Mouse (Mus musculus): ENCODE measurements around the gene Map3k10. TPM values are rescaled to one million over a fixed set of nuclear protein-coding genes. Genes with fewer than 3 reads are reported as not detected.
A peak's percentile ranks its signal among the peaks of the same experiment; 100 is the strongest.

Map3k10 gene
- polyA plus RNA-seq, 1 experiment from 2014 or later = 8.0 TPM

DNA sequence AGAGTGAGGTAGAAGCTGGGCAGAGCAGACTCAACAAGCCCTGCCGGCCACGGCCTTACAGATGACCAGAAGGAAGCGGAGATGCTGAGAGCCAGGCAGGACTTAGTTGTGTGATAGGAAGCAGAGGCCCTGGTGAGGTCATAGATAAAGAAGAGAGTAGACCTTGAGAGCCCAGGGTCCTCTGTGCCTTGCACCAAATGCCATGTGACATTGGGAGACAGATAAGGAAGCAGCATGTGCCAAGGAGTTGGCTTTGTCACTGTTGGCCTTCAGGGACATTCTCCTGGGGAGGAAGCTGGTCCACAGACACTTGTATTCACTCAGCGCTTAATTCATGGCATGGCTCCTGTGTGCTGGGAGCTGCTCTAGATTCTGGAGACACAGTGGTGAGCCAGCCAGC lies 65.1 kb downstream of the Map3k10 start:
- Histone ChIP-seq H3K27me3 (replicated peaks; ENCODE audit: control insufficient read depth, insufficient read depth, low read length) (no peaks in the 10 kb centered on the region), H3K27ac (replicated peaks; ENCODE audit: low read depth, low read length) (no peak overlapping the region), H3K9me3 (ENCODE audit: control insufficient read depth, low read length) (no peaks in the 10 kb centered on the region), H3K4me1 (ENCODE audit: control insufficient read depth, insufficient read depth, low read length) (no peaks in the 10 kb centered on the region), H3K4me2 (ENCODE audit: low read depth, low read length) (no peak overlapping the region), H3K4me3 (ENCODE audit: low read depth, low read length) (no peak overlapping the region), H3K36me3 (ENCODE audit: control insufficient read depth, insufficient read depth, low read length) (peaks cover 35% of the 10 kb centered on the region), H3K9ac (ENCODE audit: low read depth, low read length) (no peak overlapping the region)
- ATAC-seq (ENCODE audit: low read depth) = no peak
- no peak for DNase-seq (ENCODE audit: low spot score)
- WGBS = 96% methylated on average over 4 of the region's 4 CpGs

DNA sequence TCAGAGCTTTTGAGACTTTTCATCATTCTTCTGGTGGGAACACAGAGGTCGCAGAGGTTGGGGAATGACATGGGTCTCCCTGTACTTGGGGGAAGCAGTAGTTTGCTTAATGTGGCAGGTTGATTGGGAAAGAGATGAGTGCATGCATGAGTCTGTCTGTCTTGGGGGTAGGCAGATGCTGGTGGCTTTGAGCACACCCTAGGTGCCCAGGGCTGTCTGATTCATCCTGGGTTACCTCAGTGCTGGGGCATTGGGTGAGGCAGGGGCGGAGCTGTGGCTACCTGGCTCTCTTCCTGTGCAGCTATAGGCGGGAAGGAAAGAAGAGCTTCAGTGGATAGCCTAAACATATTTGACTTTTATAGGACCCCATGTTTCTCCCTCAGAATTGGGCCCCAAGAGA lies 66.3 kb downstream of the Map3k10 start:
- no peaks in the 10 kb centered on the region for H3K27me3 ChIP-seq (replicated peaks; ENCODE audit: control insufficient read depth, insufficient read depth, low read length)
- peaks cover 6% of the 10 kb centered on the region; the same call in 1 of the 2 replicates for H3K4me1 ChIP-seq (ENCODE audit: control insufficient read depth, insufficient read depth, low read length)
- H3K27ac ChIP-seq (replicated peaks; ENCODE audit: low read depth, low read length) = no peak overlapping the region
- no peak overlapping the region for H3K4me2 ChIP-seq (ENCODE audit: low read depth, low read length)
- ATAC-seq (ENCODE audit: low read depth) = no peak
- no peak overlapping the region for H3K4me3 ChIP-seq (ENCODE audit: low read depth, low read length)
- WGBS = 90% methylated on average over 3 of the region's 3 CpGs
- H3K36me3 ChIP-seq (ENCODE audit: control insufficient read depth, insufficient read depth, low read length) = peaks cover 37% of the 10 kb centered on the region
- no peak overlapping the region for H3K9ac ChIP-seq (ENCODE audit: low read depth, low read length)
- no peaks in the 10 kb centered on the region for H3K9me3 ChIP-seq (ENCODE audit: control insufficient read depth, low read length)
- DNase-seq (ENCODE audit: low spot score) = no peak

DNA sequence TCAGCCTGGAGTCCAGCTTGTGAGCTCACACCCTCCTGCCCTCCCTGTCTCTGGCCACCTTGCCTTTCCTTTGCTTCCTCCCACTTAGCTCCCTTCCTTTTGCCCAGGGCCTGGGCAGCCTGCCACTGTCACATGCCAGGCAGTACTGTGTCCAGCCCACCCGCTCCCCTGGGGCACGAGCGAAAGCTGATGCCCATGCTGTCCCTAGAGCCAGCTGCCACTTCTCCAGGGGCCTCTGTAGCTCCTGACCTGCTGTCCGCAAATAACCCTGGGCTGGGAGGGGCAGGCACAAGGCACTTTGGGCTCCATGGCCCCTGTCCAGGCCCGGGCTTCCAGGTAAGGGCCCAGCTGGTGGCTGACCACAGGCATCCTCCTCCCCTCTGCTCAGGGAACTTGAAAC lies 66.8 kb downstream of the Map3k10 start:
- Histone ChIP-seq H3K9ac (ENCODE audit: low read depth, low read length) (no peak overlapping the region), H3K4me3 (ENCODE audit: low read depth, low read length) (no peak overlapping the region), H3K27me3 (replicated peaks; ENCODE audit: control insufficient read depth, insufficient read depth, low read length) (no peaks in the 10 kb centered on the region), H3K36me3 (ENCODE audit: control insufficient read depth, insufficient read depth, low read length) (peaks cover 43% of the 10 kb centered on the region), H3K9me3 (ENCODE audit: control insufficient read depth, low read length) (no peaks in the 10 kb centered on the region), H3K4me2 (ENCODE audit: low read depth, low read length) (no peak overlapping the region), H3K27ac (replicated peaks; ENCODE audit: low read depth, low read length) (0 out of 2 replicates have a peak overlapping the region, but pooled peaks have one; percentile 11), H3K4me1 (ENCODE audit: control insufficient read depth, insufficient read depth, low read length) (peaks cover 6% of the 10 kb centered on the region; the same call in 1 of the 2 replicates)
- DNase-seq (ENCODE audit: low spot score) (no peak), ATAC-seq (ENCODE audit: low read depth) (0 out of 2 replicates have a peak, but pooled peaks have one; percentile 38)
- 51% methylated on average over 5 of the region's 5 CpGs for WGBS

DNA sequence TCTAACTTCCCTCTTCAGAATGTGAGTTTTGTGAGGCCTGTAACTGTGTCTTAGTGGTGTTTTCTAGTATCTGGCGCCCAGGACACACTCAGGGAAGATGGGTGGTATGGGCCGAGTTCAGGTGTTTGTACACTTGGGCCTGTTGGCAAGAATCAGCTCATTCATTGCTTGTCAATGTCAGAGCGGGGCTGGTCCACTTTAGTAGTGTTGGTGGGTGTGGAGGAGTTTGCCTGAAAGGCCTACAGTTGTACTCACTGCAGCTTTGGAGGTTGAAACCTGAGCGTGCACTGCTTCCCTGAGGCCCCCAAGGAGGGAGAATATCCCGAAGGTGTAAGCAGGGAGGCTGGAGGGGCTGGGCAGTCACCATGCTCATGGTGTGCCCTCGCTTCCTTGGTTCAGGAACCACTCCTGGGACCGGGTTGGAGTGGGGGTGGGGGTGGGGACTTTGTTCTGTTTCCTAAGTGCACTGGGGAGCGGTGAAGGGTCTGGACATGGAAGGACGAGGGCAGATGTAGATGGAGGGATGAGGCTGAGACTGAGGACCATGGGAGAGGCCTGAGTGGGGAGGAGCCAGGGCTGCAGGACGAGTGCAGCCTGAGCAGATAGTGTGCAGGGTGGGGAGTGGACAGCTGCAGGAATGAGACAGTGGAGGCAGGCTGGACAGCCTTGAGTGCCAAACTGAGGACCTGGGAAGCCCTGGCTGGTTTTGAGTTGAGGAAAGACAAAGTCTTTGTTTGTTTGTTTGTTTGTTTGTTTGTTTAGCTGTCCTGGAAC lies 67.7 kb downstream of the Map3k10 start:
- Histone ChIP-seq H3K4me2 (ENCODE audit: low read depth, low read length) (no peak overlapping the region), H3K9ac (ENCODE audit: low read depth, low read length) (no peak overlapping the region), H3K4me1 (ENCODE audit: control insufficient read depth, insufficient read depth, low read length) (peaks cover 12% of the 10 kb centered on the region; the same call in 1 of the 2 replicates), H3K27me3 (replicated peaks; ENCODE audit: control insufficient read depth, insufficient read depth, low read length) (no peaks in the 10 kb centered on the region), H3K36me3 (ENCODE audit: control insufficient read depth, insufficient read depth, low read length) (peaks cover 41% of the 10 kb centered on the region), H3K27ac (replicated peaks; ENCODE audit: low read depth, low read length) (peak overlapping the region; percentile 11; the same call in 1 of the 2 replicates), H3K4me3 (ENCODE audit: low read depth, low read length) (no peak overlapping the region), H3K9me3 (ENCODE audit: control insufficient read depth, low read length) (no peaks in the 10 kb centered on the region)
- DNase-seq (ENCODE audit: low spot score) = no peak
- peak; percentile 37; the same call in 1 of the 2 replicates for ATAC-seq (ENCODE audit: low read depth)
- 49% methylated on average over 10 of the region's 10 CpGs for WGBS

Other genes starting within 250 kb of the Map3k10 start
- 0.39 and 0.40 TPM in 2 replicates for gene Sptbn4, start 226.9 kb downstream of the Map3k10 start, polyA plus RNA-seq (2014; fragmentation: Nextera tagmentation; extraction: Ambion mirVana)
- gene Blvrb, start 226.6 kb downstream of the Map3k10 start, polyA plus RNA-seq (2014; fragmentation: Nextera tagmentation; extraction: Ambion mirVana) = 67.3 and 75.2 TPM in 2 replicates
- 31.3 and 31.9 TPM in 2 replicates for gene Sertad3, start 200.8 kb downstream of the Map3k10 start, polyA plus RNA-seq (2014; fragmentation: Nextera tagmentation; extraction: Ambion mirVana)
- 32.6 and 34.7 TPM in 2 replicates for gene Sertad1, start 187.7 kb downstream of the Map3k10 start, polyA plus RNA-seq (2014; fragmentation: Nextera tagmentation; extraction: Ambion mirVana)
- 2.5 and 2.9 TPM in 2 replicates for gene Prx, start 175.3 kb downstream of the Map3k10 start, polyA plus RNA-seq (2014; fragmentation: Nextera tagmentation; extraction: Ambion mirVana)
- 0.54 and 0.93 TPM in 2 replicates for gene Hipk4, start 151.3 kb downstream of the Map3k10 start, polyA plus RNA-seq (2014; fragmentation: Nextera tagmentation; extraction: Ambion mirVana)
- gene Pld3, start 121.4 kb downstream of the Map3k10 start, polyA plus RNA-seq (2014; fragmentation: Nextera tagmentation; extraction: Ambion mirVana) = 111 TPM in 2 replicates
- 28.7 and 32.7 TPM in 2 replicates for gene 2310022A10Rik, start 121.4 kb downstream of the Map3k10 start, polyA plus RNA-seq (2014; fragmentation: Nextera tagmentation; extraction: Ambion mirVana)
- gene Akt2, start 83.0 kb downstream of the Map3k10 start, polyA plus RNA-seq (2014; fragmentation: Nextera tagmentation; extraction: Ambion mirVana) = 114 and 123 TPM in 2 replicates
- 3.8 and 4.6 TPM in 2 replicates for gene Ttc9b, start 20.7 kb downstream of the Map3k10 start, polyA plus RNA-seq (2014; fragmentation: Nextera tagmentation; extraction: Ambion mirVana)
- gene Zfp607b, start 14.7 kb upstream of the Map3k10 start, polyA plus RNA-seq (2014; fragmentation: Nextera tagmentation; extraction: Ambion mirVana) = 3.2 and 3.4 TPM in 2 replicates
- gene Zfp60, start 56.8 kb upstream of the Map3k10 start, polyA plus RNA-seq (2014; fragmentation: Nextera tagmentation; extraction: Ambion mirVana) = 30.4 and 33.5 TPM in 2 replicates
- 1.8 and 1.9 TPM in 2 replicates for gene Zfp626, start 132.6 kb upstream of the Map3k10 start, polyA plus RNA-seq (2014; fragmentation: Nextera tagmentation; extraction: Ambion mirVana)
- 8.4 and 9.6 TPM in 2 replicates for gene Zfp59, start 164.0 kb upstream of the Map3k10 start, polyA plus RNA-seq (2014; fragmentation: Nextera tagmentation; extraction: Ambion mirVana)
- gene Zfp607a, start 182.9 kb upstream of the Map3k10 start, polyA plus RNA-seq (2014; fragmentation: Nextera tagmentation; extraction: Ambion mirVana) = 3.1 and 3.2 TPM in 2 replicates